ENCODE assay signal across 9 mouse cellular contexts in genomic region chr4:126301584-126302309, GRCm38 (mm10). TPM values are rescaled to one million over a fixed set of nuclear protein-coding genes. Genes with fewer than 3 reads are reported as not detected.
DNase-seq lines count a peak whose midpoint lies in the region; ATAC-seq and TF ChIP-seq lines count a peak whose summit lies in the region.
"Had no signal": no experiment of that assay in that cellular context is flagged by ENCODE, and none has a peak within 500 bp of the region (broad histone marks: within the 10 kb centered on the region; RNA-seq: fewer than 3 reads in every experiment).

No protein-coding gene starts in this region.

- peaks cover 16% of the 10 kb centered on the region for H3K4me1 ChIP-seq in lung, embryonic 16.5 days (replicated peaks; ENCODE audit: control insufficient read depth, insufficient read depth, low read length)
- peaks cover 22% of the 10 kb centered on the region for H3K4me1 ChIP-seq in embryonic facial prominence, embryonic 11.5 days (ENCODE audit: control insufficient read depth, insufficient read depth, low read length)
- H3K4me1 ChIP-seq in limb, embryonic 10.5 days = peaks cover 38% of the 10 kb centered on the region
- H3K4me1 ChIP-seq in small intestine, adult 2 months (ENCODE audit: control insufficient read depth, insufficient read depth, insufficient read length, low read length) = peaks cover 14% of the 10 kb centered on the region

- ATAC-seq in lung, embryonic 16.5 days (ENCODE audit: low read depth) = no peak
- ATAC-seq in embryonic facial prominence, embryonic 11.5 days (replicated peaks; ENCODE audit: insufficient number of reproducible peaks, low FRiP score, low TSS enrichment, low read depth) = peak; percentile 47; the same call in 1 of the 2 replicates

- H3K4me2 ChIP-seq in lung, embryonic 16.5 days (ENCODE audit: low read depth, low read length) = peak overlapping the region; percentile 79
- peak overlapping the region; percentile 83 for H3K4me2 ChIP-seq in embryonic facial prominence, embryonic 11.5 days (ENCODE audit: low read depth, low read length)

- H3K36me3 ChIP-seq in lung, embryonic 16.5 days (ENCODE audit: control insufficient read depth, insufficient read depth, low read length) = no peaks in the 10 kb centered on the region
- no peaks in the 10 kb centered on the region for H3K36me3 ChIP-seq in embryonic facial prominence, embryonic 11.5 days (replicated peaks; ENCODE audit: control insufficient read depth, insufficient read depth, low read depth, low read length)
- H3K36me3 ChIP-seq in limb, embryonic 10.5 days = no peaks in the 10 kb centered on the region
- H3K36me3 ChIP-seq in small intestine, adult 2 months (ENCODE audit: control insufficient read depth, insufficient read depth, low read length) = no peaks in the 10 kb centered on the region

- TF ChIP-seq CTCF in small intestine, adult 2 months (IDR thresholded peaks at IDR 0.05; ENCODE audit: extremely low read depth, insufficient read length, insufficient replicate concordance, low read depth, low read length) = no peak

- 12% methylated on average over 27 of the region's 27 CpGs for WGBS in lung, embryonic 16.5 days
- 4% methylated on average over 27 of the region's 27 CpGs for WGBS in embryonic facial prominence, embryonic 11.5 days
- WGBS in limb, embryonic 10.5 days = 2% methylated on average over 27 of the region's 27 CpGs
- 25% methylated on average over 27 of the region's 27 CpGs for WGBS in small intestine, adult 2 months

- no peak for TF ChIP-seq POLR2A in small intestine, adult 2 months (IDR thresholded peaks at IDR 0.05; ENCODE audit: low read depth, low read length)

- H3K9ac ChIP-seq in lung, embryonic 16.5 days (ENCODE audit: low read length) = peak overlapping the region; percentile 51
- peak overlapping the region; percentile 53 for H3K9ac ChIP-seq in embryonic facial prominence, embryonic 11.5 days (replicated peaks; ENCODE audit: low read length)

- H3K27ac ChIP-seq in lung, embryonic 16.5 days (ENCODE audit: low read length) = no peak overlapping the region
- H3K27ac ChIP-seq in embryonic facial prominence, embryonic 11.5 days (replicated peaks; ENCODE audit: low read depth, low read length) = peak overlapping the region; percentile 56; the same call in 1 of the 2 replicates
- H3K27ac ChIP-seq in limb, embryonic 10.5 days = peak overlapping the region; percentile 77; the same call in 1 of the 2 replicates
- H3K27ac ChIP-seq in small intestine, adult 2 months (ENCODE audit: insufficient read depth, low read depth, low read length) = no peak overlapping the region

- DNase-seq in lung, postnatal 14 days = no peak
- peak; percentile 46 for DNase-seq in embryonic facial prominence, embryonic 11.5 days (ENCODE audit: low spot score)
- peak; percentile 54 for DNase-seq in limb, embryonic 10.5 days (ENCODE audit: low spot score)
- no peak for DNase-seq in gastrocnemius, adult 18-20 months (ENCODE audit: low spot score)
- no peak for DNase-seq in heart, adult 11 months
- no peak for DNase-seq in layer of hippocampus, postnatal 36 days
- DNase-seq: adrenal gland, postnatal 14 days had no signal

- peaks cover 2% of the 10 kb centered on the region; the same call in 1 of the 2 replicates for H3K9me3 ChIP-seq in lung, embryonic 16.5 days (ENCODE audit: control insufficient read depth, low read length)
- H3K9me3 ChIP-seq in embryonic facial prominence, embryonic 11.5 days (replicated peaks; ENCODE audit: control insufficient read depth, low read length) = 0 out of 2 replicates have a peak, but pooled peaks cover 2% of the 10 kb centered on the region
- no peaks in the 10 kb centered on the region for H3K9me3 ChIP-seq in limb, embryonic 10.5 days (replicated peaks)

- peaks cover 34% of the 10 kb centered on the region for H3K27me3 ChIP-seq in lung, embryonic 16.5 days (ENCODE audit: control insufficient read depth, insufficient read depth, low read depth, low read length)
- H3K27me3 ChIP-seq in embryonic facial prominence, embryonic 11.5 days (ENCODE audit: control insufficient read depth, insufficient read depth, low read length) = peaks cover 15% of the 10 kb centered on the region; the same call in 1 of the 2 replicates
- peaks cover 76% of the 10 kb centered on the region for H3K27me3 ChIP-seq in limb, embryonic 10.5 days (ENCODE audit: low read depth, poor library complexity, severe bottlenecking)
- H3K27me3 ChIP-seq in small intestine, adult 2 months (ENCODE audit: control insufficient read depth, insufficient read depth, low read length) = peaks cover 26% of the 10 kb centered on the region

- peak overlapping the region; percentile 50 for H3K4me3 ChIP-seq in lung, embryonic 16.5 days (ENCODE audit: low read length)
- peak overlapping the region; percentile 35 for H3K4me3 ChIP-seq in embryonic facial prominence, embryonic 11.5 days (ENCODE audit: low read depth, low read length)
- H3K4me3 ChIP-seq in limb, embryonic 10.5 days = peak overlapping the region; percentile 56
- H3K4me3 ChIP-seq in small intestine, adult 2 months (ENCODE audit: low read depth, low read length) = peak overlapping the region; percentile 37

RNA-seq across cellular contexts. Expression of gene Col8a2, which starts 15.2 kb away (rescaled TPM):
- 3.6 and 4.6 TPM in 2 replicates for polyA plus RNA-seq in lung, embryonic 16.5 days (2015; fragmentation: Nextera tagmentation; extraction: Ambion mirVana)
- 15.7 and 18.1 TPM in 2 replicates for polyA plus RNA-seq in embryonic facial prominence, embryonic 11.5 days (2014; fragmentation: Nextera tagmentation; extraction: Ambion mirVana)
- 0.65 and 1.4 TPM in 2 replicates for polyA plus RNA-seq in limb, embryonic 10.5 days (2016; fragmentation: Nextera tagmentation; extraction: Ambion mirVana)
- polyA plus RNA-seq in small intestine, adult 2 months (2012; rRNA removed) = 0.55 and 0.77 TPM in 2 replicates
- 1 to 10 TPM in 1 of 2 experiments, under 1 TPM in 1; 0.89 to 1.4 TPM for total RNA-seq in gastrocnemius, adult 18-20 months (2021)
- 1 to 10 TPM in 1 of 2 experiments, under 1 TPM in 1; 0.60 to 1.3 TPM for total RNA-seq in layer of hippocampus, postnatal 36 days (2021)

RNA-seq across cellular contexts. Expression of gene Adprhl2, which starts 19.8 kb away (rescaled TPM):
- 61.0 and 65.3 TPM in 2 replicates for polyA plus RNA-seq in lung, embryonic 16.5 days (2015; fragmentation: Nextera tagmentation; extraction: Ambion mirVana)
- polyA plus RNA-seq in embryonic facial prominence, embryonic 11.5 days (2014; fragmentation: Nextera tagmentation; extraction: Ambion mirVana) = 44.6 and 48.0 TPM in 2 replicates
- 95.1 and 97.5 TPM in 2 replicates for polyA plus RNA-seq in limb, embryonic 10.5 days (2016; fragmentation: Nextera tagmentation; extraction: Ambion mirVana)
- 25.3 and 33.9 TPM in 2 replicates for polyA plus RNA-seq in small intestine, adult 2 months (2012; rRNA removed)
- 1 to 10 TPM; 6.7 to 8.7 TPM for total RNA-seq in gastrocnemius, adult 18-20 months (2021)
- 10 to 100 TPM; 29.3 to 30.3 TPM for total RNA-seq in layer of hippocampus, postnatal 36 days (2021)

RNA-seq across cellular contexts. Expression of gene Tekt2, which starts 23.7 kb away (rescaled TPM):
- polyA plus RNA-seq in lung, embryonic 16.5 days (2015; fragmentation: Nextera tagmentation; extraction: Ambion mirVana) = 13.2 and 14.9 TPM in 2 replicates
- polyA plus RNA-seq in embryonic facial prominence, embryonic 11.5 days (2014; fragmentation: Nextera tagmentation; extraction: Ambion mirVana) = 3.4 and 3.5 TPM in 2 replicates
- polyA plus RNA-seq in limb, embryonic 10.5 days (2016; fragmentation: Nextera tagmentation; extraction: Ambion mirVana) = 0.35 and 0.98 TPM in 2 replicates
- 0.38 and 1.0 TPM in 2 replicates for polyA plus RNA-seq in small intestine, adult 2 months (2012; rRNA removed)
- total RNA-seq in gastrocnemius, adult 18-20 months (2021) = under 1 TPM; 0.62 to 0.66 TPM
- 1 to 10 TPM; 1.8 to 2.1 TPM for total RNA-seq in layer of hippocampus, postnatal 36 days (2021)

RNA-seq across cellular contexts. Expression of gene Trappc3, which starts 39.6 kb away (rescaled TPM):
- 101 and 107 TPM in 2 replicates for polyA plus RNA-seq in lung, embryonic 16.5 days (2015; fragmentation: Nextera tagmentation; extraction: Ambion mirVana)
- polyA plus RNA-seq in embryonic facial prominence, embryonic 11.5 days (2014; fragmentation: Nextera tagmentation; extraction: Ambion mirVana) = 33.8 and 36.7 TPM in 2 replicates
- polyA plus RNA-seq in limb, embryonic 10.5 days (2016; fragmentation: Nextera tagmentation; extraction: Ambion mirVana) = 83.1 and 95.3 TPM in 2 replicates
- polyA plus RNA-seq in small intestine, adult 2 months (2012; rRNA removed) = 12.6 and 21.4 TPM in 2 replicates
- 10 to 100 TPM; 21.0 to 26.8 TPM for total RNA-seq in gastrocnemius, adult 18-20 months (2021)
- total RNA-seq in layer of hippocampus, postnatal 36 days (2021) = 10 to 100 TPM; 77.9 to 83.3 TPM

RNA-seq across cellular contexts. Expression of gene Map7d1, which starts 45.6 kb away (rescaled TPM):
- polyA plus RNA-seq in lung, embryonic 16.5 days (2015; fragmentation: Nextera tagmentation; extraction: Ambion mirVana) = 26.0 and 26.9 TPM in 2 replicates
- 47.0 and 54.1 TPM in 2 replicates for polyA plus RNA-seq in embryonic facial prominence, embryonic 11.5 days (2014; fragmentation: Nextera tagmentation; extraction: Ambion mirVana)
- 56.2 and 63.2 TPM in 2 replicates for polyA plus RNA-seq in limb, embryonic 10.5 days (2016; fragmentation: Nextera tagmentation; extraction: Ambion mirVana)
- polyA plus RNA-seq in small intestine, adult 2 months (2012; rRNA removed) = 40.2 and 47.3 TPM in 2 replicates
- 100 to 1,000 TPM; 185 to 200 TPM for total RNA-seq in gastrocnemius, adult 18-20 months (2021)
- 100 to 1,000 TPM; 245 to 249 TPM for total RNA-seq in layer of hippocampus, postnatal 36 days (2021)

Comparison
In these comparisons a context has a peak if more than half of its experiments do, and no peak if none do; other contexts are left out.
1. H3K27ac ChIP-seq: peak in embryonic facial prominence, embryonic 11.5 days (single experiment) and limb, embryonic 10.5 days (single experiment); none in lung, embryonic 16.5 days (single experiment) and small intestine, adult 2 months (single experiment).
2. DNase-seq: peak in embryonic facial prominence, embryonic 11.5 days (single experiment) and limb, embryonic 10.5 days (single experiment); none in lung, postnatal 14 days (single experiment), gastrocnemius, adult 18-20 months (single experiment), heart, adult 11 months (single experiment) and layer of hippocampus, postnatal 36 days (0 of 2).
3. Peak in every context shown above with its lines, with median percentiles within 50 percentile points of each other: H3K4me3 ChIP-seq.